11 mouse cellular contexts compared by ENCODE assay signal in genomic region chr17:12307251-12308135, GRCm38 (mm10). TPM values are rescaled to one million over a fixed set of nuclear protein-coding genes. Genes with fewer than 3 reads are reported as not detected.
DNase-seq lines count a peak whose midpoint lies in the region; ATAC-seq and TF ChIP-seq lines count a peak whose summit lies in the region.
"Had no signal": no experiment of that assay in that cellular context is flagged by ENCODE, and none has a peak within 500 bp of the region (broad histone marks: within the 10 kb centered on the region; RNA-seq: fewer than 3 reads in every experiment).

No protein-coding gene starts in this region.

- H3K4me3 ChIP-seq in lung, postnatal 0 days (ENCODE audit: low read depth, low read length), result no peak overlapping the region
- H3K4me3 ChIP-seq in liver, embryonic 13.5 days (replicated peaks), result no peak overlapping the region
- H3K4me3 ChIP-seq in limb, embryonic 10.5 days, result no peak overlapping the region
- H3K4me3 ChIP-seq: embryonic facial prominence, embryonic 12.5 days had no signal

- H3K27me3 ChIP-seq in lung, postnatal 0 days (replicated peaks; ENCODE audit: insufficient read depth, low read length), result no peaks in the 10 kb centered on the region
- no peaks in the 10 kb centered on the region for H3K27me3 ChIP-seq in liver, embryonic 13.5 days
- no peaks in the 10 kb centered on the region for H3K27me3 ChIP-seq in limb, embryonic 10.5 days (ENCODE audit: low read depth, poor library complexity, severe bottlenecking)
- H3K27me3 ChIP-seq: embryonic facial prominence, embryonic 12.5 days had no signal

- no peaks in the 10 kb centered on the region for H3K4me1 ChIP-seq in lung, postnatal 0 days (ENCODE audit: insufficient read depth, low read depth, low read length)
- H3K4me1 ChIP-seq in liver, embryonic 13.5 days (replicated peaks), result peaks cover 27% of the 10 kb centered on the region
- 0 out of 2 replicates have a peak, but pooled peaks cover 5% of the 10 kb centered on the region for H3K4me1 ChIP-seq in limb, embryonic 10.5 days

- H3K36me3 ChIP-seq in lung, postnatal 0 days (ENCODE audit: insufficient read depth, low read length), result no peaks in the 10 kb centered on the region
- no peaks in the 10 kb centered on the region for H3K36me3 ChIP-seq in liver, embryonic 13.5 days
- H3K36me3 ChIP-seq in limb, embryonic 10.5 days, result no peaks in the 10 kb centered on the region
- H3K36me3 ChIP-seq: embryonic facial prominence, embryonic 12.5 days had no signal

- no peak for TF ChIP-seq EP300 in lung, postnatal 0 days (IDR thresholded peaks at IDR 0.05)

- H3K4me2 ChIP-seq in lung, postnatal 0 days (replicated peaks; ENCODE audit: low read depth, low read length), result no peak overlapping the region
- H3K4me2 ChIP-seq in liver, embryonic 13.5 days, result 0 out of 2 replicates have a peak overlapping the region, but pooled peaks have one; percentile 23
- H3K4me2 ChIP-seq: embryonic facial prominence, embryonic 12.5 days; heart, embryonic 11.5 days had no signal

- intact Hi-C loops in left cerebral cortex, postnatal 10 days (cut with DNase I), result no loop called here

- H3K27ac ChIP-seq in lung, postnatal 0 days (ENCODE audit: low read length), result no peak overlapping the region
- H3K27ac ChIP-seq in liver, embryonic 13.5 days, result no peak overlapping the region
- no peak overlapping the region for H3K27ac ChIP-seq in limb, embryonic 10.5 days
- H3K27ac ChIP-seq: embryonic facial prominence, embryonic 12.5 days had no signal

- WGBS in lung, postnatal 0 days, result 68% methylated on average over 20 of the region's 20 CpGs
- 36% methylated on average over 20 of the region's 20 CpGs for WGBS in liver, embryonic 13.5 days (ENCODE audit: insufficient replicate concordance)
- WGBS in limb, embryonic 10.5 days, result 79% methylated on average over 20 of the region's 20 CpGs

- H3K9ac ChIP-seq in lung, postnatal 0 days (replicated peaks; ENCODE audit: low read depth), result no peak overlapping the region
- no peak overlapping the region for H3K9ac ChIP-seq in liver, embryonic 13.5 days
- H3K9ac ChIP-seq: embryonic facial prominence, embryonic 12.5 days had no signal

- peak; percentile 19; the same call in 1 of the 2 replicates for TF ChIP-seq CTCF in lung, postnatal 0 days (IDR thresholded peaks at IDR 0.05)

- no peak for DNase-seq in lung, postnatal 0 days (ENCODE audit: low spot score)
- DNase-seq in lung, adult 18-20 months, result no peak
- peak; percentile 84 for DNase-seq in T-cell, adult 2 months (ENCODE audit: low spot score)
- DNase-seq in liver, embryonic 13.5 days, result peak; percentile 8
- DNase-seq in thymus, adult 18-20 months, result peak; percentile 56 to 71
- DNase-seq in limb, embryonic 10.5 days (ENCODE audit: low spot score), result no peak
- DNase-seq in adrenal gland, postnatal 14 days, result no peak
- no peak for DNase-seq in left cerebral cortex, postnatal 10 days (ENCODE audit: extremely low spot score in 1 of 2, low spot score in 2 of 2)
- DNase-seq: adrenal gland, postnatal 25 days had no signal

- ATAC-seq in lung, postnatal 0 days, result no peak
- ATAC-seq in liver, embryonic 13.5 days (ENCODE audit: low read depth), result peak; percentile 38; the same call in 1 of the 2 replicates

- H3K9me3 ChIP-seq in lung, postnatal 0 days (ENCODE audit: low read length), result no peaks in the 10 kb centered on the region
- no peaks in the 10 kb centered on the region for H3K9me3 ChIP-seq in liver, embryonic 13.5 days (replicated peaks)
- no peaks in the 10 kb centered on the region for H3K9me3 ChIP-seq in limb, embryonic 10.5 days (replicated peaks)
- H3K9me3 ChIP-seq: embryonic facial prominence, embryonic 12.5 days had no signal

RNA-seq across cellular contexts. Expression of gene Map3k4, which starts 11.1 kb away (rescaled TPM):
- 32.5 and 35.4 TPM in 2 replicates for polyA plus RNA-seq in lung, postnatal 0 days (2015; fragmentation: Nextera tagmentation; extraction: Ambion mirVana)
- polyA plus RNA-seq in liver, embryonic 13.5 days (2015; fragmentation: Nextera tagmentation; extraction: Ambion mirVana), result 13.6 and 16.6 TPM in 2 replicates
- polyA plus RNA-seq in limb, embryonic 10.5 days (2016; fragmentation: Nextera tagmentation; extraction: Ambion mirVana), result 47.8 and 49.9 TPM in 2 replicates
- total RNA-seq in adrenal gland, postnatal 14 days (2021), result 22.5 and 24.2 TPM in 2 replicates
- 10 to 100 TPM; 32.9 to 33.9 TPM for total RNA-seq in left cerebral cortex, postnatal 10 days (2021)

Comparison
In these comparisons a context has a peak if more than half of its experiments do, and no peak if none do; other contexts are left out.
1. DNase-seq: peak in T-cell, adult 2 months (single experiment), liver, embryonic 13.5 days (single experiment) and thymus, adult 18-20 months (2 of 2); none in lung, postnatal 0 days (single experiment), lung, adult 18-20 months (0 of 2), limb, embryonic 10.5 days (single experiment), adrenal gland, postnatal 14 days (single experiment) and left cerebral cortex, postnatal 10 days (0 of 2).